Mouse (Mus musculus) olfactory bulb, adult 2 months (tissue): ENCODE results near the gene Rasgrp3. TPM values are rescaled to one million over a fixed set of nuclear protein-coding genes. Genes with fewer than 3 reads are reported as not detected.

ENCODE experiments used
- H3K27ac ChIP-seq: fragments of 200-500 bp; 2 replicates; pipeline ENCODE4 v1.5.1; 2012; ENCODE audit warnings: low read depth, low read length; ENCODE audit not compliant: insufficient read depth
- H3K4me1 ChIP-seq: fragments of 200-500 bp; 2 replicates; pipeline ENCODE4 v1.6.1; 2012; ENCODE audit warnings: low read length; ENCODE audit not compliant: control insufficient read depth, insufficient read depth
- H3K4me3 ChIP-seq: fragments of 200-500 bp; 2 replicates; pipeline ENCODE4 v1.5.1; 2012; ENCODE audit warnings: mild to moderate bottlenecking, low read depth, low read length, moderate library complexity; ENCODE audit not compliant: insufficient read depth
- CTCF ChIP-seq: fragments of 200-500 bp; IDR thresholded peaks from 2 replicates; pipeline ENCODE4 v1.5.1; 2012; ENCODE audit warnings: low read depth, mild to moderate bottlenecking, low read length, moderate library complexity; ENCODE audit not compliant: insufficient read depth
- POLR2A ChIP-seq: fragments of 200-500 bp; IDR thresholded peaks from 2 replicates; pipeline ENCODE4 v1.6.1; 2012; ENCODE audit warnings: mild to moderate bottlenecking, low read depth, low read length, moderate library complexity; ENCODE audit not compliant: insufficient read depth
- WGBS: fragments of 180-500 bp; shearing (Covaris S2); methylation state at CpG from one replicate; pipeline ENCODE4 v1.1.7; 2018; 5-methylcytosine and 5-hydroxymethylcytosine counted together
- polyA plus RNA-seq: library from polyadenylated mRNA; stranded (reverse); fragments of >200 nt; gene quantifications from 2 replicates; pipeline ENCODE4 v1.2.4, GENCODE M21; 2012; ENCODE audit warnings: low replicate concordance; ENCODE audit not compliant: missing spikeins, insufficient read depth, insufficient read length

The Rasgrp3 gene
- polyA plus RNA-seq = not detected in 2 replicates

GRCm38 (mm10) chr17:75435599-75435998 lies at the start of gene Rasgrp3:
Gene Rasgrp3, plus strand, starts transcription at chr17:75435896.
- Histone ChIP-seq H3K4me3 (no peak within 1 kb of the TSS; the same call in 1 of the 2 replicates), H3K27ac (0 out of 2 replicates have a peak within 1 kb of the TSS, but pooled peaks have one; percentile 45), H3K4me1 (no peaks in the 10 kb centered on the region)
- WGBS = 52% methylated on average over 6 of the region's 6 CpGs
- TF ChIP-seq POLR2A = no peak
- no peak for TF ChIP-seq CTCF

- Histone ChIP-seq H3K4me1 (no peaks in the 10 kb centered on the region), H3K27ac (no peak overlapping the region), H3K4me3 (no peak overlapping the region)
- WGBS = 88% methylated on average over 4 of the region's 4 CpGs
- TF ChIP-seq POLR2A = no peak
- TF ChIP-seq CTCF = no peak
These were observed 47.3 kb upstream of the Rasgrp3 start for GRCm38 (mm10) chr17:75388402-75388801.

- Histone ChIP-seq H3K27ac (no peak overlapping the region), H3K4me1 (no peaks in the 10 kb centered on the region), H3K4me3 (no peak overlapping the region)
- no peak for TF ChIP-seq POLR2A
- no peak for TF ChIP-seq CTCF
- WGBS = 57% methylated on average over 10 of the region's 10 CpGs
These were observed 45.6 kb upstream of the Rasgrp3 start for GRCm38 (mm10) chr17:75390142-75390541.

- 93% methylated on average over 6 of the region's 6 CpGs for WGBS
- no peak overlapping the region for H3K27ac ChIP-seq
- no peak overlapping the region for H3K4me3 ChIP-seq
- no peak for TF ChIP-seq CTCF
- no peak for TF ChIP-seq POLR2A
- H3K4me1 ChIP-seq = no peaks in the 10 kb centered on the region
These were observed 44.1 kb upstream of the Rasgrp3 start for GRCm38 (mm10) chr17:75391429-75392192.

GRCm38 (mm10) chr17:75406405-75406804 lies 29.3 kb upstream of the Rasgrp3 start:
- TF ChIP-seq POLR2A = no peak
- TF ChIP-seq CTCF = no peak
- 21% methylated on average over 4 of the region's 4 CpGs for WGBS
- no peak overlapping the region for H3K27ac ChIP-seq
- H3K4me3 ChIP-seq = no peak overlapping the region
- no peaks in the 10 kb centered on the region for H3K4me1 ChIP-seq

- WGBS = 93% methylated on average over 3 of the region's 3 CpGs
- Histone ChIP-seq H3K4me1 (no peaks in the 10 kb centered on the region), H3K27ac (no peak overlapping the region), H3K4me3 (no peak overlapping the region)
- TF ChIP-seq CTCF = no peak
- no peak for TF ChIP-seq POLR2A
These were observed 18.8 kb upstream of the Rasgrp3 start for GRCm38 (mm10) chr17:75416861-75417260.

GRCm38 (mm10) chr17:75434152-75434551 lies 1.5 kb upstream of the Rasgrp3 start:
- Histone ChIP-seq H3K4me1 (no peaks in the 10 kb centered on the region), H3K4me3 (no peak overlapping the region), H3K27ac (no peak overlapping the region)
- TF ChIP-seq POLR2A (no peak), CTCF (no peak)
- 91% methylated on average over 2 of the region's 2 CpGs for WGBS

- WGBS = 82% methylated on average over 3 of the region's 3 CpGs
- Histone ChIP-seq H3K4me3 (no peak overlapping the region), H3K4me1 (no peaks in the 10 kb centered on the region), H3K27ac (no peak overlapping the region)
- TF ChIP-seq CTCF = no peak
- TF ChIP-seq POLR2A = no peak
These were observed 825 bp upstream of the Rasgrp3 start for GRCm38 (mm10) chr17:75434871-75435270.

GRCm38 (mm10) chr17:75436095-75436494 lies 399 bp downstream of the Rasgrp3 start:
- H3K27ac ChIP-seq = 0 out of 2 replicates have a peak overlapping the region, but pooled peaks have one; percentile 45
- TF ChIP-seq POLR2A (no peak), CTCF (no peak)
- H3K4me3 ChIP-seq = no peak overlapping the region
- WGBS = 88% methylated on average over 8 of the region's 8 CpGs
- H3K4me1 ChIP-seq = no peaks in the 10 kb centered on the region
